Mouse (Mus musculus) megakaryocyte, embryonic 14.5 days (primary cell): ENCODE results near the gene Ahdc1.

ENCODE experiments used
- FLI1 ChIP-seq: IDR thresholded peaks from 2 replicates; pipeline ENCODE4 v1.6.1; 2012; ENCODE audit warnings: low read length, inconsistent platforms, mixed read lengths
- GATA1 ChIP-seq: IDR thresholded peaks from 3 replicates; pipeline ENCODE4 v1.6.1; 2012; ENCODE audit warnings: mixed read lengths, low read length, inconsistent platforms, borderline replicate concordance

DNA sequence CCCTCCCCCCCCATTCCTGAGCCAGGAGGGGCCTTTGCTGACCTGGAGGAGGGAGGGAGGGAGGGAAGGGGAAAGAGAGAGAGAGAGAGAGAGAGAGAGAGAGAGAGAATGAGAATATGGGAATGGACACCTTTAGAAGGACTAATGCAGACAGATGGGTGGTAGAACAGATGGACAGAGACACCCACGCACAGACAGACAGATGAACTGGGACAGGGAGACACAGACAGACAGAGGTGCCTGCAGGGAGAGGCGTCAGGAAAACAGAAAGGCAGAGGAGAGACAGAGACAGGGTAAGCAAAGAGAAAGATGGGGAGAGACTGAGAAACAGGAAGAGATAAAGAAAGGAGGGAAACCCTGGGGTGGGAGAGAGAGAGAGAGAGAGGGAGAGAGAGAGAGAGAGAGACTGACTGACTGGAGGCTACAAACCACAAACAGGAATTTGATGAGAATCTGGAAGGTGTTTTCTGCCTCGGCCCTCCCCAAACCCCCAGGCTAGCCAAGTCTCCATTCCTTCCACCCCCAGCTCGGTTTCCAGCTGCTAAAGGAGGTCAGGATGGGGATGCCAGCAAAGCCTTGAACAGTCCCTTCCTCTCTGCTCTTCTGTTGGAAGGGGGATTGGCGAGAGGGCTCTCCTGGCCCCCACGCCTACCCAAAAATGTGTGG, 6.7 kb downstream of the Ahdc1 start:
- TF ChIP-seq FLI1 = no peak
- no peak for TF ChIP-seq GATA1
